Mouse (Mus musculus) lung, adult 18-20 months (tissue): ENCODE data around the gene Rnf5.

Experiments used
- DNase-seq, 2 experiments: peaks; one replicate each; pipeline ENCODE4 v3.0.0; 2022; ENCODE audit warnings: mixed read lengths in 2 of 2

Gene Rnf5

GRCm38 (mm10) chr17:34631647-34632046 lies 28.2 kb upstream of the Rnf5 start:
- no peak for DNase-seq

- no peak for DNase-seq
These were observed 27.3 kb upstream of the Rnf5 start for GRCm38 (mm10) chr17:34630761-34631301.

GRCm38 (mm10) chr17:34629796-34630603 lies 26.5 kb upstream of the Rnf5 start:
- DNase-seq = no peak

GRCm38 (mm10) chr17:34629221-34629751 lies 25.8 kb upstream of the Rnf5 start, which contains the start of gene Prrt1:
Prrt1 (plus strand) TSS chr17:34629533.
- DNase-seq = no peak

- DNase-seq = no peak
These were observed 25.1 kb upstream of the Rnf5 start for GRCm38 (mm10) chr17:34628644-34628967.

GRCm38 (mm10) chr17:34627943-34628643 lies 24.6 kb upstream of the Rnf5 start, which contains the start of gene Ppt2:
Ppt2 (minus strand) TSS chr17:34628510.
- DNase-seq = peak in 1 of 2 experiments; percentile 60

- DNase-seq = peak; percentile 84 to 89
These were observed 23.8 kb upstream of the Rnf5 start for GRCm38 (mm10) chr17:34627093-34627942.

- no peak for DNase-seq
These were observed 23.2 kb upstream of the Rnf5 start for GRCm38 (mm10) chr17:34626773-34627092.

GRCm38 (mm10) chr17:34626062-34626772 lies 22.7 kb upstream of the Rnf5 start:
- no peak for DNase-seq

- DNase-seq = no peak
These were observed 21.5 kb upstream of the Rnf5 start for GRCm38 (mm10) chr17:34624981-34625380.

- no peak for DNase-seq
These were observed 19.7 kb upstream of the Rnf5 start for GRCm38 (mm10) chr17:34623161-34623560.

GRCm38 (mm10) chr17:34621006-34621405 lies 17.5 kb upstream of the Rnf5 start:
- no peak for DNase-seq

- peak; percentile 80 to 83 for DNase-seq
These were observed 15.5 kb upstream of the Rnf5 start for GRCm38 (mm10) chr17:34618999-34619398.

GRCm38 (mm10) chr17:34615871-34616270 lies 12.4 kb upstream of the Rnf5 start, which contains the start of gene Egfl8:
Egfl8 (minus strand) TSS chr17:34615971.
- DNase-seq = no peak

- no peak for DNase-seq
These were observed 10.3 kb upstream of the Rnf5 start for GRCm38 (mm10) chr17:34613830-34614229.

- no peak for DNase-seq
These were observed 9.7 kb upstream of the Rnf5 start for GRCm38 (mm10) chr17:34613054-34613645.

- DNase-seq = no peak
These were observed 7.6 kb upstream of the Rnf5 start for GRCm38 (mm10) chr17:34611050-34611449.

- no peak for DNase-seq
These were observed 4.5 kb upstream of the Rnf5 start for GRCm38 (mm10) chr17:34607997-34608396.

- no peak for DNase-seq
These were observed 2.9 kb upstream of the Rnf5 start for GRCm38 (mm10) chr17:34606186-34607039.

GRCm38 (mm10) chr17:34605609-34606008 lies 2.1 kb upstream of the Rnf5 start:
- DNase-seq = peak; percentile 97
